26 mouse cellular contexts compared by ENCODE assay signal in genomic region chr14:100934554-100934953, GRCm38 (mm10).
DNase-seq lines count a peak whose midpoint lies in the region; ATAC-seq and TF ChIP-seq lines count a peak whose summit lies in the region.
"Had no signal": no experiment of that assay in that cellular context is flagged by ENCODE, and none has a peak within 500 bp of the region (broad histone marks: within the 10 kb centered on the region; RNA-seq: fewer than 3 reads in every experiment).

No protein-coding gene starts in this region.

- H3K4me1 ChIP-seq in liver, adult 2 months (ENCODE audit: control insufficient read depth, insufficient read depth, low read length): no peaks in the 10 kb centered on the region
- H3K4me1 ChIP-seq: embryonic facial prominence, embryonic 10.5 days; embryonic facial prominence, embryonic 13.5 days; forebrain, embryonic 12.5 days; forebrain, embryonic 15.5 days; heart, embryonic 10.5 days; heart, embryonic 13.5 days; hindbrain, embryonic 12.5 days; hindbrain, embryonic 15.5 days had no signal

- no peak overlapping the region for H3K4me3 ChIP-seq in liver, adult 2 months (ENCODE audit: insufficient read depth, low read depth, low read length)
- H3K4me3 ChIP-seq: embryonic facial prominence, embryonic 10.5 days; embryonic facial prominence, embryonic 13.5 days; erythroblast, embryonic 14.5 days; forebrain, embryonic 12.5 days; forebrain, embryonic 15.5 days; heart, adult 2 months; heart, embryonic 10.5 days; heart, embryonic 13.5 days; hindbrain, embryonic 12.5 days; hindbrain, embryonic 15.5 days had no signal

- no peak for TF ChIP-seq POLR2A in liver, adult 2 months (IDR thresholded peaks at IDR 0.05; ENCODE audit: extremely low read depth, insufficient read depth, low read length)

- no peaks in the 10 kb centered on the region for H3K27me3 ChIP-seq in liver, adult 2 months (ENCODE audit: control insufficient read depth, insufficient read depth, low read length)
- H3K27me3 ChIP-seq: embryonic facial prominence, embryonic 13.5 days; forebrain, embryonic 12.5 days; forebrain, embryonic 15.5 days; heart, embryonic 13.5 days; hindbrain, embryonic 12.5 days; hindbrain, embryonic 15.5 days had no signal

- DNase-seq in liver, adult 2 months (ENCODE audit: extremely low read depth, low read depth, low spot score): peak; percentile 22
- DNase-seq in liver (no peak), 416B (ENCODE audit: low read depth) (peak; percentile 1)
- no peak for DNase-seq in spleen, adult 12 weeks (ENCODE audit: low spot score)
- no peak for DNase-seq in left cerebral cortex, adult 9 months (ENCODE audit: low spot score in 2 of 2)
- DNase-seq: adrenal gland, adult 2 months; adrenal gland, postnatal 14 days; cerebellum, adult 11 months; cerebellum, adult 2 months; cerebellum, adult 9-11 months; cerebellum, postnatal 25 days; embryo, embryonic 11 days; gastrocnemius, postnatal 25 days; heart, adult 2 months had no signal

- H3K27ac ChIP-seq in liver, adult 2 months (replicated peaks; ENCODE audit: insufficient read depth, low read depth, low read length): no peak overlapping the region
- H3K27ac ChIP-seq: embryonic facial prominence, embryonic 10.5 days; embryonic facial prominence, embryonic 13.5 days; forebrain, embryonic 12.5 days; forebrain, embryonic 15.5 days; heart, adult 2 months; heart, embryonic 10.5 days; heart, embryonic 13.5 days; hindbrain, embryonic 12.5 days; hindbrain, embryonic 15.5 days had no signal

- TF ChIP-seq CTCF in liver, adult 2 months (IDR thresholded peaks at IDR 0.05; ENCODE audit: low read depth, low read length): no peak

- peak; percentile 70 for ATAC-seq in granulocyte monocyte progenitor cell, adult 5-6 weeks (replicated peaks; ENCODE audit: poor library complexity, severe bottlenecking)
- ATAC-seq in monocyte, adult 5-6 weeks (replicated peaks; ENCODE audit: insufficient number of reproducible peaks, low FRiP score, low TSS enrichment, poor library complexity, severe bottlenecking): 0 out of 2 replicates have a peak, but pooled peaks have one; percentile 31
- ATAC-seq: CD4-positive, CD25-positive, alpha-beta regulatory T cell, adult 4 months; forebrain, embryonic 15.5 days had no signal

- 87% methylated on average over 7 of the region's 7 CpGs for WGBS in liver, adult 2 months

- no peaks in the 10 kb centered on the region for H3K36me3 ChIP-seq in liver, adult 2 months (ENCODE audit: control insufficient read depth, insufficient read depth, low read length)
- H3K36me3 ChIP-seq: embryonic facial prominence, embryonic 10.5 days; embryonic facial prominence, embryonic 13.5 days; forebrain, embryonic 12.5 days; forebrain, embryonic 15.5 days; heart, embryonic 10.5 days; heart, embryonic 13.5 days; hindbrain, embryonic 12.5 days; hindbrain, embryonic 15.5 days had no signal

- no peaks in the 10 kb centered on the region for H3K79me2 ChIP-seq in liver, adult 2 months (ENCODE audit: control insufficient read depth, insufficient read depth, low read length)

- H3K9ac ChIP-seq in liver, adult 2 months (ENCODE audit: low read depth, low read length): no peak overlapping the region
- H3K9ac ChIP-seq: embryonic facial prominence, embryonic 13.5 days; forebrain, embryonic 12.5 days; forebrain, embryonic 15.5 days; heart, embryonic 13.5 days; hindbrain, embryonic 12.5 days; hindbrain, embryonic 15.5 days had no signal

Comparison
In these comparisons a context has a peak if more than half of its experiments do, and no peak if none do; other contexts are left out.
1. DNase-seq: peak in liver, adult 2 months (single experiment) and 416B (single experiment); none in liver (single experiment), spleen, adult 12 weeks (single experiment) and left cerebral cortex, adult 9 months (0 of 2).